Mouse (Mus musculus) brain, adult 2 months (tissue): ENCODE measurements at regions not wholly inside any gene's neighbourhood (a gene's known extent, or its start where the extent isn't known, plus 50 kb on each side); places are given as distances from the start of the nearest gene placed in this dataset.

Experiments used
- DNase-seq: peaks from one replicate; pipeline ENCODE4 v3.0.0; 2011; ENCODE audit warnings: low read depth, low spot score

GRCm38 (mm10) chr5:42767688-42768087 lies 465.3 kb upstream of the Cpeb2 start:
- no peak for DNase-seq

- peak; percentile 56 for DNase-seq
These were observed 455.7 kb upstream of the Cpeb2 start for GRCm38 (mm10) chr5:42777120-42777910.

GRCm38 (mm10) chr5:42805958-42806357 lies 427.0 kb upstream of the Cpeb2 start:
- peak; percentile 79 for DNase-seq
